Mouse (Mus musculus): ENCODE measurements around the gene 3425401B19Rik. TPM values are rescaled to one million over a fixed set of nuclear protein-coding genes. Genes with fewer than 3 reads are reported as not detected.

3425401B19Rik gene
- polyA plus RNA-seq, 1 experiment from 2014 or later: not detected

- ATAC-seq (ENCODE audit: low FRiP score, low TSS enrichment) (no peak), DNase-seq (no peak)
- H3K4me1 ChIP-seq (ENCODE audit: control insufficient read depth, insufficient read depth, low read length): no peaks in the 10 kb centered on the region
- WGBS: 54% methylated on average over 10 of the region's 10 CpGs
- no peak overlapping the region for H3K4me3 ChIP-seq (replicated peaks; ENCODE audit: low read depth, low read length)
- H3K27ac ChIP-seq (replicated peaks; ENCODE audit: low read depth, low read length): no peak overlapping the region
- no peaks in the 10 kb centered on the region for H3K9me3 ChIP-seq (ENCODE audit: control insufficient read depth, low read length)
- H3K4me2 ChIP-seq (ENCODE audit: low read length): no peak overlapping the region
- no peaks in the 10 kb centered on the region for H3K27me3 ChIP-seq (ENCODE audit: control insufficient read depth, insufficient read depth, low read length)
- H3K36me3 ChIP-seq (ENCODE audit: control insufficient read depth, insufficient read depth, low read length): no peaks in the 10 kb centered on the region
- H3K9ac ChIP-seq (replicated peaks; ENCODE audit: low read length): no peak overlapping the region
These were observed 56.5 kb downstream of the 3425401B19Rik start for GRCm38 (mm10) chr14:32628584-32628983.

DNA sequence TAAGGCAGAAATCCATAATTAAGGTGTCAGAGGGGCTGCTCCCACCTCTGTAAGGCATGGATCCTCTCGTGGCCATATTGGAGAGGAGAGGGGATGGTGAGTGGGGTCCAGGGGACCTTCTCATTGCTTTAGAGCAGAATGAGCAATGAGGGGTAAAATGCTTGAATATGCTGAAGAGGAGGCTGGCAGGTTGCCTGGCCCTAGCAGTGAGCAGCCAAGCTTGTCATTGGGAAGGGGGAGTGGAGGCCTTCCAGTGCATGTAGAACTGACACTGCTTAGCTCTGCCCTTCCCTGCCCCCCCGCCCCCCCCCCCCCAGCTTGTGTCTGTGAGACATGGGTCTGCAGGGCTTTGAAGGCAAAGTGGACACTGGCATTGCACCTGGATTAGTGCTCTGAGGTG, 57.8 kb downstream of the 3425401B19Rik start:
- no peak for DNase-seq
- no peak overlapping the region for H3K4me3 ChIP-seq (replicated peaks; ENCODE audit: low read depth, low read length)

GRCm38 (mm10) chr14:32624811-32625210, 60.3 kb downstream of the 3425401B19Rik start:
- no peaks in the 10 kb centered on the region for H3K27me3 ChIP-seq (ENCODE audit: control insufficient read depth, insufficient read depth, low read length)
- no peak for ATAC-seq (ENCODE audit: low FRiP score, low TSS enrichment)
- H3K4me1 ChIP-seq (ENCODE audit: control insufficient read depth, insufficient read depth, low read length): no peaks in the 10 kb centered on the region
- no peaks in the 10 kb centered on the region for H3K9me3 ChIP-seq (ENCODE audit: control insufficient read depth, low read length)
- DNase-seq: no peak
- no peak overlapping the region for H3K9ac ChIP-seq (replicated peaks; ENCODE audit: low read length)
- 91% methylated on average over 7 of the region's 7 CpGs for WGBS
- H3K4me2 ChIP-seq (ENCODE audit: low read length): no peak overlapping the region
- no peaks in the 10 kb centered on the region for H3K36me3 ChIP-seq (ENCODE audit: control insufficient read depth, insufficient read depth, low read length)
- H3K4me3 ChIP-seq (replicated peaks; ENCODE audit: low read depth, low read length): no peak overlapping the region
- H3K27ac ChIP-seq (replicated peaks; ENCODE audit: low read depth, low read length): no peak overlapping the region

More for the DNA sequence above, 57.8 kb downstream of the 3425401B19Rik start:
- no peak for ATAC-seq (ENCODE audit: low FRiP score, low TSS enrichment)
- H3K36me3 ChIP-seq (ENCODE audit: control insufficient read depth, insufficient read depth, low read length): no peaks in the 10 kb centered on the region
- WGBS: 35% methylated on average over 2 of the region's 2 CpGs
- no peaks in the 10 kb centered on the region for H3K27me3 ChIP-seq (ENCODE audit: control insufficient read depth, insufficient read depth, low read length)
- H3K9me3 ChIP-seq (ENCODE audit: control insufficient read depth, low read length): no peaks in the 10 kb centered on the region
- no peak overlapping the region for H3K9ac ChIP-seq (replicated peaks; ENCODE audit: low read length)
- no peak overlapping the region for H3K4me2 ChIP-seq (ENCODE audit: low read length)
- no peaks in the 10 kb centered on the region for H3K4me1 ChIP-seq (ENCODE audit: control insufficient read depth, insufficient read depth, low read length)
- no peak overlapping the region for H3K27ac ChIP-seq (replicated peaks; ENCODE audit: low read depth, low read length)

DNA sequence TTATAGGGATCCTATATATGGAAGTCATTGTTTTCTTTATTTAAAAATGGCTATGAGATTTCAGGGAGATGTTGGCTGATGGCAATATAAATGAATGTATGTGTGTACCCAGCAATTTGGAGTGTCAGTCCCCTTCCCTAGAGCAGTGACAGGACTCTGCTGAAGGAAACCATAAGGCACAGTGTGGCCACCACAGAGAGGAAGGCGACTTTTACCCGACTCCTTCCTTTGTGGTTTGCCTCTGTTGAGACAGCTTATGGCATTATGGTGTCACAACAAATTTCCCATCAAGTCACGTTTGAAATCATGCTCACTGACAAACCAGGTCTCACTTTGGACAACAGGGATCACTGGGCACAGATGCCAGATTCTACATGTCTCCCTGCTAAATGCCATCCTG, 60.8 kb downstream of the 3425401B19Rik start:
- Histone ChIP-seq H3K27me3 (ENCODE audit: control insufficient read depth, insufficient read depth, low read length) (no peaks in the 10 kb centered on the region), H3K9me3 (ENCODE audit: control insufficient read depth, low read length) (no peaks in the 10 kb centered on the region), H3K4me3 (replicated peaks; ENCODE audit: low read depth, low read length) (no peak overlapping the region), H3K27ac (replicated peaks; ENCODE audit: low read depth, low read length) (no peak overlapping the region), H3K4me1 (ENCODE audit: control insufficient read depth, insufficient read depth, low read length) (no peaks in the 10 kb centered on the region), H3K36me3 (ENCODE audit: control insufficient read depth, insufficient read depth, low read length) (no peaks in the 10 kb centered on the region), H3K9ac (replicated peaks; ENCODE audit: low read length) (no peak overlapping the region), H3K4me2 (ENCODE audit: low read length) (no peak overlapping the region)
- no peak for ATAC-seq (ENCODE audit: low FRiP score, low TSS enrichment)
- 66% methylated on average over 3 of the region's 3 CpGs for WGBS
- no peak for DNase-seq

DNA sequence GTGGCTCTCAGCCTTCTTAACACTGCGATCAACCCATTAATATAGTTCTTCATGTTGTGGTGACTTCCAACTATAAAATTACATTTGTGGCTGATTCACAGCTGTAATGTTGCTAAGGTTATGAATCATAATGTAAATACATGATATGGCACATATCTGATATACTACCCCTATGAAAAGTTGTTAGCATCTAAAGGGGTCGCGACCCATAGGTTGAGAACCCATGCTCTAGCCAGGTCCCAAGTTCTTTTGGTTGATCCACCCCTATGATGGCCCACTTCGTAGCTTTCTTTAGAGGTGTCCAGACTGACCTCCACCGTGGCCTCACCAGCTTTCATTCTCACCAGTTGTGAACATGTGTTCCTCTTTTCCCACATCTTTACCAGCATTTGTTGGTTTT, 67.8 kb downstream of the 3425401B19Rik start:
- Histone ChIP-seq H3K4me1 (ENCODE audit: control insufficient read depth, insufficient read depth, low read length) (no peaks in the 10 kb centered on the region), H3K4me2 (ENCODE audit: low read length) (no peak overlapping the region), H3K36me3 (ENCODE audit: control insufficient read depth, insufficient read depth, low read length) (no peaks in the 10 kb centered on the region), H3K9me3 (ENCODE audit: control insufficient read depth, low read length) (no peaks in the 10 kb centered on the region), H3K9ac (replicated peaks; ENCODE audit: low read length) (no peak overlapping the region), H3K27me3 (ENCODE audit: control insufficient read depth, insufficient read depth, low read length) (no peaks in the 10 kb centered on the region), H3K4me3 (replicated peaks; ENCODE audit: low read depth, low read length) (no peak overlapping the region), H3K27ac (replicated peaks; ENCODE audit: low read depth, low read length) (no peak overlapping the region)
- ATAC-seq (ENCODE audit: low FRiP score, low TSS enrichment): no peak
- 92% methylated on average over 5 of the region's 5 CpGs for WGBS
- no peak for DNase-seq

DNA sequence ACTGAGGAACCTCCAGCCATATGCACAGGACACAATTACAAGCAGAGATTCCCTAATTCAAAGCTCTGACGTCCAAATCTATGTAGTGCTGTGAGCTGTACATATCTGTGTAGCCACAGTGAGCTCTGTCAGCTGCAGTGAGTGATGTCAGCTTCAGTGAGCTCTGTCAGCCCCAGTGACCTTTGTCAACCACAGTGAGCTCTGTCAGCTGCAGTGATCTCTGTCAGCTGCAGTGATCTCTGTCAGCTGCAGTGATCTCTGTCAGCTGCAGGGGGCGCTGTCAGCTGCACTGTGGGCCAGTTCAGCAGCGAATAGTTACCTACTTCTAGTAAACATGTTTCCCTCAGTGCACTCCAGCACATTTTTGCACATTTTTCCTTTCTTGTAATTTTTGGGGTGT, 75.7 kb downstream of the 3425401B19Rik start:
- ATAC-seq (ENCODE audit: low FRiP score, low TSS enrichment): no peak
- no peaks in the 10 kb centered on the region for H3K9me3 ChIP-seq (ENCODE audit: control insufficient read depth, low read length)
- no peak overlapping the region for H3K4me3 ChIP-seq (replicated peaks; ENCODE audit: low read depth, low read length)
- H3K9ac ChIP-seq (replicated peaks; ENCODE audit: low read length): no peak overlapping the region
- H3K36me3 ChIP-seq (ENCODE audit: control insufficient read depth, insufficient read depth, low read length): no peaks in the 10 kb centered on the region
- no peak overlapping the region for H3K27ac ChIP-seq (replicated peaks; ENCODE audit: low read depth, low read length)
- no peaks in the 10 kb centered on the region for H3K27me3 ChIP-seq (ENCODE audit: control insufficient read depth, insufficient read depth, low read length)
- peak; percentile 55 for DNase-seq
- H3K4me2 ChIP-seq (ENCODE audit: low read length): no peak overlapping the region
- 25% methylated on average over 3 of the region's 3 CpGs for WGBS
- peaks cover 15% of the 10 kb centered on the region; the same call in 1 of the 2 replicates for H3K4me1 ChIP-seq (ENCODE audit: control insufficient read depth, insufficient read depth, low read length)

Other genes with a start within 250 kb of the 3425401B19Rik start
- gene Slc18a3, start 220.4 kb downstream of the 3425401B19Rik start, polyA plus RNA-seq (2014; fragmentation: Nextera tagmentation; extraction: Ambion mirVana): 1.9 and 2.3 TPM in 2 replicates
- 0.14 and 0.26 TPM in 2 replicates for gene Chat, start 219.3 kb downstream of the 3425401B19Rik start, polyA plus RNA-seq (2014; fragmentation: Nextera tagmentation; extraction: Ambion mirVana)
- gene Ercc6, start 171.8 kb downstream of the 3425401B19Rik start, polyA plus RNA-seq (2014; fragmentation: Nextera tagmentation; extraction: Ambion mirVana): 24.2 and 31.8 TPM in 2 replicates
- 3.2 and 4.9 TPM in 2 replicates for gene Prrxl1, start 85.9 kb downstream of the 3425401B19Rik start, polyA plus RNA-seq (2014; fragmentation: Nextera tagmentation; extraction: Ambion mirVana)
- gene Tmem273, start 100.7 kb upstream of the 3425401B19Rik start, polyA plus RNA-seq (2014; fragmentation: Nextera tagmentation; extraction: Ambion mirVana): 0.33 TPM in 1 of 2 replicates, not detected in the other
- gene Fam170b, start 148.7 kb upstream of the 3425401B19Rik start, polyA plus RNA-seq (2014; fragmentation: Nextera tagmentation; extraction: Ambion mirVana): not detected in 2 replicates
- gene Vstm4, start 171.5 kb upstream of the 3425401B19Rik start, polyA plus RNA-seq (2014; fragmentation: Nextera tagmentation; extraction: Ambion mirVana): 2.2 and 7.7 TPM in 2 replicates